Mouse (Mus musculus): ENCODE measurements around the gene Mfsd11.
"Not testable (repeated sequence)": the region's sequence is repeated elsewhere in the genome, so short reads cannot be mapped to it uniquely, and the experiment has no call there.

Mfsd11 gene

GRCm38 (mm10) chr11:116847187-116848085 lies 4.8 kb upstream of the Mfsd11 start:
- no peak for DNase-seq (ENCODE audit: low read depth, low spot score)

GRCm38 (mm10) chr11:116848086-116848876 lies 4.0 kb upstream of the Mfsd11 start:
- no peak for DNase-seq (ENCODE audit: low read depth, low spot score)

- DNase-seq (ENCODE audit: low read depth, low spot score) = not testable (repeated sequence)
These were observed 3.4 kb upstream of the Mfsd11 start for GRCm38 (mm10) chr11:116848877-116849178.

- no peak for DNase-seq (ENCODE audit: low read depth, low spot score)
These were observed 2.7 kb upstream of the Mfsd11 start for GRCm38 (mm10) chr11:116849587-116849986.

GRCm38 (mm10) chr11:116850085-116850484 lies 2.2 kb upstream of the Mfsd11 start:
- DNase-seq (ENCODE audit: low read depth, low spot score) = no peak

GRCm38 (mm10) chr11:116850833-116851477 lies 1.3 kb upstream of the Mfsd11 start:
- no peak for DNase-seq (ENCODE audit: low read depth, low spot score)

- DNase-seq (ENCODE audit: low read depth, low spot score) = no peak
These were observed 507 bp upstream of the Mfsd11 start for GRCm38 (mm10) chr11:116851576-116852290.

- peak; percentile 85 for DNase-seq (ENCODE audit: low read depth, low spot score)
These were observed 761 bp downstream of the Mfsd11 start, which contains the start of gene Srsf2 for GRCm38 (mm10) chr11:116852891-116853511. TSS of gene Srsf2 (minus strand) at chr11:116853094.

- DNase-seq (ENCODE audit: low read depth, low spot score) = peak; percentile 89
These were observed 1.3 kb downstream of the Mfsd11 start for GRCm38 (mm10) chr11:116853512-116853928.

- no peak for DNase-seq (ENCODE audit: low read depth, low spot score)
These were observed 2.0 kb downstream of the Mfsd11 start for GRCm38 (mm10) chr11:116854279-116854678.

GRCm38 (mm10) chr11:116857183-116857850 lies 5.1 kb downstream of the Mfsd11 start:
- DNase-seq (ENCODE audit: low read depth, low spot score) = no peak

- no peak for DNase-seq (ENCODE audit: low read depth, low spot score)
These were observed 12.2 kb downstream of the Mfsd11 start for GRCm38 (mm10) chr11:116864444-116864843.

GRCm38 (mm10) chr11:116865945-116866585 lies 13.8 kb downstream of the Mfsd11 start:
- no peak for DNase-seq (ENCODE audit: low read depth, low spot score)

- no peak for DNase-seq (ENCODE audit: low read depth, low spot score)
These were observed 15.9 kb downstream of the Mfsd11 start for GRCm38 (mm10) chr11:116868129-116868528.

- DNase-seq (ENCODE audit: low read depth, low spot score) = no peak
These were observed 17.0 kb downstream of the Mfsd11 start for GRCm38 (mm10) chr11:116869223-116869622.

GRCm38 (mm10) chr11:116869641-116870040 lies 17.4 kb downstream of the Mfsd11 start:
- DNase-seq (ENCODE audit: low read depth, low spot score) = no peak

GRCm38 (mm10) chr11:116871538-116871937 lies 19.3 kb downstream of the Mfsd11 start:
- no peak for DNase-seq (ENCODE audit: low read depth, low spot score)

- no peak for DNase-seq (ENCODE audit: low read depth, low spot score)
These were observed 21.7 kb downstream of the Mfsd11 start for GRCm38 (mm10) chr11:116873987-116874386.

- DNase-seq (ENCODE audit: low read depth, low spot score) = no peak
These were observed 26.2 kb downstream of the Mfsd11 start for GRCm38 (mm10) chr11:116878454-116878853.

GRCm38 (mm10) chr11:116880839-116881238 lies 28.6 kb downstream of the Mfsd11 start:
- DNase-seq (ENCODE audit: low read depth, low spot score) = peak; percentile 51

Measured in telencephalon, adult 2 months (tissue).